Mouse (Mus musculus) thymus, adult 2 months (tissue): ENCODE measurements at regions not wholly inside any gene's neighbourhood (a gene's known extent, or its start where the extent isn't known, plus 50 kb on each side); places are given as distances from the start of the nearest gene placed in this dataset.
"Not testable (repeated sequence)": the region's sequence is repeated elsewhere in the genome, so short reads cannot be mapped to it uniquely, and the experiment has no call there.

Source experiments
- DNase-seq: peaks from one replicate; pipeline ENCODE4 v3.0.0; 2021
- H3K27ac ChIP-seq: fragments of 200-500 bp; 2 replicates; pipeline ENCODE4 v1.5.1; 2012; ENCODE audit warnings: low read length, control low read depth; ENCODE audit not compliant: control insufficient read depth, insufficient read depth
- H3K27me3 ChIP-seq: fragments of 200-500 bp; 2 replicates; pipeline ENCODE4 v1.6.1; 2012; ENCODE audit warnings: mild to moderate bottlenecking, low read length, moderate library complexity, mixed read lengths; ENCODE audit not compliant: control insufficient read depth, insufficient read depth
- H3K36me3 ChIP-seq: fragments of 200-500 bp; 2 replicates; pipeline ENCODE4 v1.6.1; 2012; ENCODE audit warnings: mild to moderate bottlenecking, low read length, moderate library complexity; ENCODE audit not compliant: control insufficient read depth, insufficient read depth
- H3K4me1 ChIP-seq: fragments of 200-500 bp; replicated peaks from 2 replicates; pipeline ENCODE4 v1.6.1; 2012; ENCODE audit warnings: low read length; ENCODE audit not compliant: control insufficient read depth, insufficient read depth
- H3K4me3 ChIP-seq: fragments of 200-500 bp; 2 replicates; pipeline ENCODE4 v1.5.1; 2012; ENCODE audit warnings: mild to moderate bottlenecking, low read length, control low read depth, moderate library complexity; ENCODE audit not compliant: control insufficient read depth, insufficient read depth
- CTCF ChIP-seq: fragments of 200-500 bp; IDR thresholded peaks from 2 replicates; pipeline ENCODE4 v1.5.1; 2012; ENCODE audit warnings: mild to moderate bottlenecking, control low read depth, low read length, moderate library complexity, borderline replicate concordance; ENCODE audit not compliant: control insufficient read depth, poor library complexity, insufficient read depth; ENCODE audit errors: extremely low read depth
- POLR2A ChIP-seq: fragments of 200-500 bp; IDR thresholded peaks from 2 replicates; pipeline ENCODE4 v1.6.1; 2012; ENCODE audit warnings: mild to moderate bottlenecking, low read length, control low read depth, moderate library complexity; ENCODE audit not compliant: control insufficient read depth, poor library complexity, insufficient read depth; ENCODE audit errors: extremely low read depth
- WGBS: fragments of 180-500 bp; shearing (Covaris S2); methylation state at CpG from one replicate; pipeline ENCODE4 v1.1.7; 2018; 5-methylcytosine and 5-hydroxymethylcytosine counted together

DNA sequence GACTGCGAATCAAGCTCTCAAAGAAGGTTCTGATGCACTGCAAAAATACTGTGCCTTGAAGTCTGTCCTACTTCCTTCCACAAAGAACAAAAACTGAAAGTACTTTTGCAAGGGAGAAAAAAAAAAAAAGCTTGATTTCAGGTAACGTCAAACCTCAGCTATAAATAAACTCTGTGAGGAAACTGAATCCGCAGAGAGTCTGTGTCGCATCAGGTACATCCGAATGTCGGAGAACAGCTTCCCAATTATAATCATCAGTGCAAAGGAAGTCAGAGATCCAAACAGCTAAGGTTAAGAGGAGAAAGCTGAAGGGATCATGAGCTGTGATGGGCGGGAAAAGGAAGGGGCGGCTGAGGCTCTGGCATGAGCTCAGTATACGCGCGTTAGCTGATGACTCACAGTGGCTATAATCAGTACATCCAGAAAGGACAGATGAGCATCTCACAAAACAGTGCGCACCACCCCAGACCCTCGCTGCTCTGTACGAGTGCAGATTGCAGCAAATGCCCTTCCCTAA lies 195.1 kb upstream of the Ift57 start:
- no peaks in the 10 kb centered on the region for H3K27me3 ChIP-seq
- H3K4me3 ChIP-seq, result peak overlapping the region; percentile 30
- no peak for TF ChIP-seq POLR2A
- no peak for TF ChIP-seq CTCF
- no peaks in the 10 kb centered on the region for H3K36me3 ChIP-seq
- 3% methylated on average over 14 of the region's 14 CpGs for WGBS
- peak overlapping the region; percentile 27; the same call in 1 of the 2 replicates for H3K27ac ChIP-seq
- peaks cover 6% of the 10 kb centered on the region for H3K4me1 ChIP-seq
- peak; percentile 4 for DNase-seq

DNA sequence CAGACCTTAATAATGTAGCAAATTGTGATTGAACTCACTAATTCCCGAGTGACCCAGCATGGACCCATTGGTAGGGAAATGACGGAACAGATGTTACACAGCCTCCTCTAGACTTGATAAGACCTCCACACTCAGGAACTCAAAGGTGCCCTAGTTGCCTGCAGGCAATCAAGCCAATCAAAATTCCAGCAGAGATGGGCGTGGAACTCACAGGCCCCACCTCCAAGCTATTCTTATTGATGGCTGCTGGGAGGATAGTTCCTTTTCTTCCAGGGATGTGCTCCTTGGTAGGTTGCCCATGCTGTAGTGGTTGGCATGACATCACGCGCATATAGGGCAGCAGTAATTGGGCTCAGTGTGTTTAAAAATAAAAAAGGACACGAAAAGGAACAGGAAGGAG lies 194.4 kb upstream of the Ift57 start:
- TF ChIP-seq POLR2A (no peak), CTCF (no peak)
- H3K4me1 ChIP-seq, result peaks cover 6% of the 10 kb centered on the region
- no peaks in the 10 kb centered on the region for H3K36me3 ChIP-seq
- WGBS, result 82% methylated on average over 6 of the region's 6 CpGs
- DNase-seq, result no peak
- H3K27ac ChIP-seq, result no peak overlapping the region
- no peaks in the 10 kb centered on the region for H3K27me3 ChIP-seq
- no peak overlapping the region for H3K4me3 ChIP-seq

DNA sequence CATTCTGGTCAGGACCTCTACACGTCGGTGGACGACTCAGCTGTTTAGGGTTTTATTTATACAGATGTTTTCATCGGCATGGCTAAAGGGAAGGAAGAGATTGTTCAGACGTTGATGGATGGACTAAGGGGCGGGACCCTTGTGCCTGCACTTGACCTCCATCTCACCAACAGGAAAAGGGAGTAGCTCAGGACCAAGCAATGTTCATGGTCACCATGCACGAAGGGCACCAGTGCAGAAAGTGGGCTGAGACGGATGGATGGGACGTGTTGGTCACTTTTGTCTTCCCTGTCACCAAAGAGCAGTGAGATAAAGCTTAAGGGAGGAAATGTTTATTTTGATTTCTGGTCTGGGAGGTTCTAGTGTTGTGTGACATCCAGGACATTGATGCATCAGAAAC lies 193.8 kb upstream of the Ift57 start:
- Histone ChIP-seq H3K36me3 (no peaks in the 10 kb centered on the region), H3K27me3 (no peaks in the 10 kb centered on the region), H3K4me3 (no peak overlapping the region), H3K4me1 (peaks cover 6% of the 10 kb centered on the region), H3K27ac (no peak overlapping the region)
- TF ChIP-seq POLR2A (no peak), CTCF (no peak)
- 87% methylated on average over 9 of the region's 9 CpGs for WGBS
- DNase-seq, result no peak

DNA sequence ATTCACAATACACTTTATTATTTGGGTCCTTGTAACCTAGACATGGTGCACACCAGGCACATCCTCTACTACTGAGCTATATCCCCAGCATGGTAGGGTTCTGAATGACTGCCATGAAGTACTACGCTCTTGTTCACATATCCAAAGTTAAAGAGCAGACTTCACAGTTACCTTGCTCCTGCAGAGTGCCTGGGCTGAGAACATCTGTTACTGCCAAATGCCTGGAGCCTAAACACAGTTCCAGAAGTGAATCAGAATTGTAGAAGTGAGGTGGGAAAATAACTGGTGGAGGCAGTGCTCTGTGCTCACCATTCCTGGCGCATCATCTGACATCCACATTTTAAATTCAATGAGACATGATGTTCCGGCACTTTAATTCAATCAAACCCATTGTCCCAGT lies 180.2 kb upstream of the Ift57 start:
- Histone ChIP-seq H3K4me3 (no peak overlapping the region), H3K27ac (no peak overlapping the region), H3K36me3 (no peaks in the 10 kb centered on the region), H3K4me1 (no peaks in the 10 kb centered on the region), H3K27me3 (no peaks in the 10 kb centered on the region)
- WGBS, result 94% methylated on average over 3 of the region's 3 CpGs
- no peak for DNase-seq
- no peak for TF ChIP-seq CTCF
- no peak for TF ChIP-seq POLR2A

DNA sequence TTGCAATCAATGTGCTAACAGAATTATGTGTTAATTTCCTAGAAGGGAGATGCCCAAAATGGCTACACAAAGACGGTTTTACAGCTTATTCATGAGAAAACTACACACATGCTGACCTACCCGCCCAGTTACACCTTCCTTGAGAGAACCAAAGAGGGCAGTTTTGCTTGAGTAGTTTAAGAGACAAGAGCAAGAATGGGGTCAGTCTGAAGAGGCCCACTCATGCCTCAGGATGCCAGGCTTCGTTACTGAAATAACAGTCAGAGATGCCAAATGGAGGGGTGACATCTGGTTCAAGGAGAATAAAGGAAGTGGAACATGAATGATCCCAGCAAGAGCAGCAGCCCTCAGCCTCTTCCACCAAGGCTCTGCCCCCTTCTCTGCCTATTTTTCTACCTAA lies 178.6 kb upstream of the Ift57 start:
- no peak overlapping the region for H3K4me3 ChIP-seq
- H3K4me1 ChIP-seq, result no peaks in the 10 kb centered on the region
- TF ChIP-seq CTCF, result no peak
- TF ChIP-seq POLR2A, result no peak
- H3K36me3 ChIP-seq, result no peaks in the 10 kb centered on the region
- WGBS, result 86% methylated on average over 3 of the region's 3 CpGs
- H3K27me3 ChIP-seq, result no peaks in the 10 kb centered on the region
- H3K27ac ChIP-seq, result no peak overlapping the region
- DNase-seq, result no peak

DNA sequence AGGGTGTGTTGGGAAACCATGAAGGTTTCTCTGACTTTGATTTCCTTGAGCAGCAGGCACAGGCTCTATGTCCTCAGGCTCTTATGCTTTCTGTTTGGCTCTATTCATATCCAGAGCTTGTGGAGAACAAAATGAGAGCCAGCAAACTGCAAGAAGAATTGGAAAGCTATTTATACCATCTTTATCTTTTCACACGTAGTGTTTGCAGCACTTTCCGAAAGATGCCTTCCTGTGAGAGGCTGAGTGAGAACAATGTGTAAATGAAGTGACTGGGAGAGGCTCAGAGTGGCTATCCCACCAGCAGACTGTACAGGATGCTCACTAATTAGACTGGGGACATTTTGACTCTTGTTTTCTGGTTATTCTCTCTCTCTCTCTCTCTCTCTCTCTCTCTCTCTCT lies 177.3 kb upstream of the Ift57 start:
- DNase-seq, result no peak
- Histone ChIP-seq H3K36me3 (no peaks in the 10 kb centered on the region), H3K4me3 (no peak overlapping the region), H3K27me3 (no peaks in the 10 kb centered on the region), H3K4me1 (no peaks in the 10 kb centered on the region), H3K27ac (no peak overlapping the region)
- 88% methylated on average over 2 of the region's 2 CpGs for WGBS
- TF ChIP-seq CTCF (no peak), POLR2A (no peak)

DNA sequence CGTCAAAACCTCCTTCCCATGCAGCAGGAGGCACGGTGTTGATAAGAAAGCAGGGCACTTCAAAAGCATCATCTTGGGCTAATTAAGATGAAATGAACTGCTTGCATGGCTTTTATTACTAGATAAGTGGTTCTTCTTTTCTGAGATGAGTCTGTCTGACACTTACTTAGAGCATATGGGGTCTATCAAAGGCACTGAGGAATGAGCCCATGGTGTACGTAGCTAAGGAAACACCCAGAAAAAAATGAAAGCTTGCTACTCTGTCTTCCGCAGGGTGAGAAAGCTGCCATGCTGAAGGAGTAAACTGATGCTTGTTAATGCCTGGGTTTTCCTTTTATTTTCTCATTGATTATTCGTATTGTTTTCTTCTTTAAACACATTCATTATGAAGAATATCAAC lies 176.5 kb upstream of the Ift57 start:
- DNase-seq, result no peak
- H3K4me3 ChIP-seq, result no peak overlapping the region
- no peaks in the 10 kb centered on the region for H3K27me3 ChIP-seq
- TF ChIP-seq CTCF (no peak), POLR2A (no peak)
- no peaks in the 10 kb centered on the region for H3K36me3 ChIP-seq
- H3K4me1 ChIP-seq, result no peaks in the 10 kb centered on the region
- H3K27ac ChIP-seq, result no peak overlapping the region
- 96% methylated on average over 5 of the region's 5 CpGs for WGBS

DNA sequence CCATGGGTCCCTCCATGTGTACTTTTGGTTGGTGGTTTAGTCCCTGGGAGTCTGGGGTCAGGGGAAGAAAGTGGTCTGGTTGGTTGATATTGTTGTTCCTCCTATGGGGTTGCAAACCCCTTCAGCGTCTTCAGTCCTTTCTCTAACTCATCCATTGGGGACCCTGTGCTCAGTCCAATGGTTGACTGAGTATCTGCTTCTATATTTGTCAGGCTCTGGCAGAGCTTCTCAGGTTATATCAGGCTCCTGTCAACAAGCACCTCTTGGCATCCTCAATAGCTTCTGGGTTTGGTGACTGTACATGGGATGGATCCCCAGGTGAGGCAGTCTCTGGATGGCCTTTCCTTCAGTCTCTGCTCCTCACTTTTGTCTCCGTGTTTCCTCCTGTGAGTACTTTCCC lies 170.4 kb upstream of the Ift57 start:
- H3K4me3 ChIP-seq, DNase-seq, H3K27me3 ChIP-seq, H3K27ac ChIP-seq, H3K36me3 ChIP-seq, H3K4me1 ChIP-seq: not testable (repeated sequence)
- WGBS, result 91% methylated on average over 2 of the region's 2 CpGs
